Mouse (Mus musculus): ENCODE measurements at regions not wholly inside any gene's neighbourhood (a gene's known extent, or its start where the extent isn't known, plus 50 kb on each side); places are given as distances from the start of the nearest gene placed in this dataset.

- TF ChIP-seq USF1 (IDR thresholded peaks at IDR 0.05; ENCODE audit: low read depth) (no peak), SRF (IDR thresholded peaks at IDR 0.05; ENCODE audit: control insufficient read depth, insufficient read length, low read depth) (no peak), TCF12 (IDR thresholded peaks at IDR 0.05; ENCODE audit: insufficient read depth, poor library complexity, severe bottlenecking) (no peak), REST (IDR thresholded peaks at IDR 0.05; ENCODE audit: insufficient read depth, insufficient read length) (no peak), POLR2A (IDR thresholded peaks at IDR 0.05; ENCODE audit: insufficient read length, low read depth) (no peak), POLR2AphosphoS2 (IDR thresholded peaks at IDR 0.05; ENCODE audit: insufficient read length, low read depth) (no peak)
Measured at GRCm38 (mm10) chr7:98778929-98779328, 56.0 kb upstream of the Wnt11 start.
